23 mouse cellular contexts compared by ENCODE assay signal in genomic region chr16:5109877-5110276, GRCm38 (mm10). TPM values are rescaled to one million over a fixed set of nuclear protein-coding genes. Genes with fewer than 3 reads are reported as not detected.
DNase-seq lines count a peak whose midpoint lies in the region; ATAC-seq and TF ChIP-seq lines count a peak whose summit lies in the region.
"Had no signal": no experiment of that assay in that cellular context is flagged by ENCODE, and none has a peak within 500 bp of the region (broad histone marks: within the 10 kb centered on the region; RNA-seq: fewer than 3 reads in every experiment).

No protein-coding gene starts in this region.

- peaks cover 10% of the 10 kb centered on the region; the same call in 1 of the 2 replicates for H3K4me1 ChIP-seq in kidney, embryonic 16.5 days (ENCODE audit: insufficient read depth, low read length)
- no peaks in the 10 kb centered on the region for H3K4me1 ChIP-seq in liver, embryonic 11.5 days (replicated peaks; ENCODE audit: control insufficient read depth, insufficient read depth, low read length)
- H3K4me1 ChIP-seq in stomach, embryonic 16.5 days (ENCODE audit: control insufficient read depth, insufficient read depth, low read length) = 0 out of 2 replicates have a peak, but pooled peaks cover 4% of the 10 kb centered on the region
- no peaks in the 10 kb centered on the region for H3K4me1 ChIP-seq in heart, adult 2 months (ENCODE audit: control insufficient read depth, insufficient read depth, low read length)
- H3K4me1 ChIP-seq in hindbrain, embryonic 11.5 days (replicated peaks; ENCODE audit: control insufficient read depth, insufficient read depth, low read length) = no peaks in the 10 kb centered on the region

- no peaks in the 10 kb centered on the region for H3K36me3 ChIP-seq in kidney, embryonic 16.5 days (ENCODE audit: insufficient read depth, low read length)
- no peaks in the 10 kb centered on the region for H3K36me3 ChIP-seq in liver, embryonic 11.5 days (ENCODE audit: control insufficient read depth, insufficient read depth, low read length)
- H3K36me3 ChIP-seq in stomach, embryonic 16.5 days (ENCODE audit: control insufficient read depth, insufficient read depth, low read length) = no peaks in the 10 kb centered on the region
- H3K36me3 ChIP-seq in heart, adult 2 months (ENCODE audit: control insufficient read depth, insufficient read depth, low read length) = no peaks in the 10 kb centered on the region
- no peaks in the 10 kb centered on the region for H3K36me3 ChIP-seq in hindbrain, embryonic 11.5 days (ENCODE audit: control insufficient read depth, insufficient read depth, low read length)
- H3K36me3 ChIP-seq: embryonic facial prominence, embryonic 10.5 days; heart, embryonic 13.5 days; limb, embryonic 13.5 days had no signal

- H3K9me3 ChIP-seq in kidney, embryonic 16.5 days (ENCODE audit: low read length) = no peaks in the 10 kb centered on the region; the same call in 1 of the 2 replicates
- H3K9me3 ChIP-seq in liver, embryonic 11.5 days (ENCODE audit: control insufficient read depth, low read length) = no peaks in the 10 kb centered on the region
- H3K9me3 ChIP-seq in stomach, embryonic 16.5 days (replicated peaks; ENCODE audit: control insufficient read depth, low read length) = no peaks in the 10 kb centered on the region
- no peaks in the 10 kb centered on the region for H3K9me3 ChIP-seq in hindbrain, embryonic 11.5 days (ENCODE audit: control insufficient read depth, low read length)
- H3K9me3 ChIP-seq: limb, embryonic 13.5 days had no signal

- TF ChIP-seq EP300 in heart, adult 2 months (IDR thresholded peaks at IDR 0.05; ENCODE audit: insufficient read depth, low read depth, low read length) = no peak

- DNase-seq in kidney, adult 11 months = peak; percentile 34
- DNase-seq in liver, embryonic 11.5 days (ENCODE audit: low spot score) = no peak
- no peak for DNase-seq in frontal cortex, postnatal 36 days (ENCODE audit: low spot score in 2 of 2)
- no peak for DNase-seq in heart, adult 2 months
- DNase-seq in hindbrain, embryonic 11.5 days (ENCODE audit: low spot score) = no peak
- DNase-seq: adrenal gland, postnatal 14 days; cerebellum, adult 11-12 months; cerebellum, postnatal 36 days; heart, postnatal 36 days; midbrain, embryonic 14.5 days; right cerebral cortex, adult 18-20 months; spleen, adult 18-20 months had no signal

- no peaks in the 10 kb centered on the region for H3K27me3 ChIP-seq in kidney, embryonic 16.5 days (ENCODE audit: insufficient read depth, low read length)
- no peaks in the 10 kb centered on the region for H3K27me3 ChIP-seq in liver, embryonic 11.5 days (replicated peaks; ENCODE audit: control insufficient read depth, insufficient read depth, low read length)
- no peaks in the 10 kb centered on the region for H3K27me3 ChIP-seq in stomach, embryonic 16.5 days (ENCODE audit: control insufficient read depth, insufficient read depth, low read length)
- no peaks in the 10 kb centered on the region for H3K27me3 ChIP-seq in heart, adult 2 months (ENCODE audit: control insufficient read depth, insufficient read depth, low read length)
- H3K27me3 ChIP-seq in hindbrain, embryonic 11.5 days (ENCODE audit: control insufficient read depth, insufficient read depth, low read length) = no peaks in the 10 kb centered on the region
- H3K27me3 ChIP-seq: limb, embryonic 13.5 days had no signal

- no peak overlapping the region for H3K9ac ChIP-seq in kidney, embryonic 16.5 days (replicated peaks; ENCODE audit: low read length)
- H3K9ac ChIP-seq in liver, embryonic 11.5 days (ENCODE audit: low read depth, low read length) = no peak overlapping the region
- H3K9ac ChIP-seq in stomach, embryonic 16.5 days (ENCODE audit: low read length) = no peak overlapping the region
- H3K9ac ChIP-seq in heart, adult 2 months (ENCODE audit: low read depth, low read length) = no peak overlapping the region
- H3K9ac ChIP-seq in hindbrain, embryonic 11.5 days (ENCODE audit: low read depth, low read length) = no peak overlapping the region
- H3K9ac ChIP-seq: heart, embryonic 13.5 days; limb, embryonic 13.5 days had no signal

- no peak overlapping the region for H3K4me2 ChIP-seq in kidney, embryonic 16.5 days (replicated peaks; ENCODE audit: low read depth, low read length)
- H3K4me2 ChIP-seq in liver, embryonic 11.5 days = no peak overlapping the region
- no peak overlapping the region for H3K4me2 ChIP-seq in stomach, embryonic 16.5 days (ENCODE audit: low read depth, low read length)
- no peak overlapping the region for H3K4me2 ChIP-seq in hindbrain, embryonic 11.5 days (replicated peaks; ENCODE audit: low read depth, low read length)
- H3K4me2 ChIP-seq: heart, embryonic 13.5 days; limb, embryonic 13.5 days had no signal

- no peaks in the 10 kb centered on the region for H3K79me2 ChIP-seq in heart, adult 2 months (replicated peaks; ENCODE audit: control insufficient read depth, insufficient read depth, low read length)

- no peak overlapping the region for H3K27ac ChIP-seq in kidney, embryonic 16.5 days (ENCODE audit: low read length)
- H3K27ac ChIP-seq in liver, embryonic 11.5 days (ENCODE audit: low read depth, low read length) = no peak overlapping the region
- no peak overlapping the region for H3K27ac ChIP-seq in stomach, embryonic 16.5 days (ENCODE audit: low read length)
- no peak overlapping the region for H3K27ac ChIP-seq in heart, adult 2 months
- no peak overlapping the region for H3K27ac ChIP-seq in hindbrain, embryonic 11.5 days (ENCODE audit: low read depth, low read length)
- H3K27ac ChIP-seq: embryonic facial prominence, embryonic 10.5 days; heart, embryonic 13.5 days; layer of hippocampus, adult 2 months; limb, embryonic 13.5 days had no signal

- no peak overlapping the region for H3K4me3 ChIP-seq in kidney, embryonic 16.5 days (ENCODE audit: low read length)
- no peak overlapping the region for H3K4me3 ChIP-seq in liver, embryonic 11.5 days (ENCODE audit: low read depth, low read length)
- H3K4me3 ChIP-seq in stomach, embryonic 16.5 days (replicated peaks; ENCODE audit: low read length) = no peak overlapping the region
- H3K4me3 ChIP-seq in heart, adult 2 months = no peak overlapping the region
- no peak overlapping the region for H3K4me3 ChIP-seq in hindbrain, embryonic 11.5 days (ENCODE audit: low read depth, low read length)
- H3K4me3 ChIP-seq: embryonic facial prominence, embryonic 10.5 days; heart, embryonic 13.5 days; layer of hippocampus, adult 2 months; limb, embryonic 13.5 days; myocyte had no signal

- WGBS in kidney, embryonic 16.5 days = 62% methylated on average over 7 of the region's 7 CpGs
- WGBS in liver, embryonic 11.5 days = 70% methylated on average over 7 of the region's 7 CpGs
- 50% methylated on average over 7 of the region's 7 CpGs for WGBS in stomach, embryonic 16.5 days
- WGBS in heart, adult 2 months = 84% methylated on average over 7 of the region's 7 CpGs
- 74% methylated on average over 7 of the region's 7 CpGs for WGBS in hindbrain, embryonic 11.5 days

- ATAC-seq in kidney, embryonic 16.5 days (ENCODE audit: low FRiP score, low TSS enrichment) = peak; percentile 74
- ATAC-seq in liver, embryonic 11.5 days (replicated peaks; ENCODE audit: low FRiP score) = peak; percentile 64
- ATAC-seq in stomach, embryonic 16.5 days (ENCODE audit: insufficient read depth, low FRiP score) = peak; percentile 38; the same call in 1 of the 2 replicates
- no peak for ATAC-seq in hindbrain, embryonic 11.5 days (ENCODE audit: low FRiP score)
- ATAC-seq: forebrain, embryonic 14.5 days; hindbrain, embryonic 16.5 days; lung, postnatal 0 days had no signal

- intact Hi-C loops in heart, adult 2 months (cut with DNase I) = no loop called here

- TF ChIP-seq CTCF in heart, adult 2 months (IDR thresholded peaks at IDR 0.05) = no peak

- no peak for TF ChIP-seq POLR2A in heart, adult 2 months (IDR thresholded peaks at IDR 0.05; ENCODE audit: insufficient read depth, low read depth, low read length)

RNA-seq across cellular contexts. Expression of gene Ppl, which starts 22.3 kb away (rescaled TPM):
- polyA plus RNA-seq in kidney, embryonic 16.5 days (2015; fragmentation: Nextera tagmentation; extraction: Ambion mirVana) = 3.2 and 3.4 TPM in 2 replicates
- polyA plus RNA-seq in liver, embryonic 11.5 days (2014; fragmentation: Nextera tagmentation; extraction: Ambion mirVana) = 0.83 and 1.1 TPM in 2 replicates
- polyA plus RNA-seq in stomach, embryonic 16.5 days (2015; fragmentation: Nextera tagmentation; extraction: Ambion mirVana) = 62.8 and 101 TPM in 2 replicates
- 1 to 10 TPM; 4.5 to 9.4 TPM for total RNA-seq in heart, adult 2 months (2021)
- 2.0 and 2.5 TPM in 2 replicates for polyA plus RNA-seq in heart, adult 2 months (2012; rRNA removed)
- polyA plus RNA-seq in hindbrain, embryonic 11.5 days (2014; fragmentation: Nextera tagmentation; extraction: Ambion mirVana) = 0.81 and 1.2 TPM in 2 replicates
- total RNA-seq: megakaryocyte, adult 5-6 weeks had no signal

RNA-seq across cellular contexts. Expression of gene Sec14l5, which starts 37.0 kb away (rescaled TPM):
- polyA plus RNA-seq in kidney, embryonic 16.5 days (2015; fragmentation: Nextera tagmentation; extraction: Ambion mirVana) = 0.06 and 0.09 TPM in 2 replicates
- polyA plus RNA-seq in liver, embryonic 11.5 days (2014; fragmentation: Nextera tagmentation; extraction: Ambion mirVana) = not detected in 2 replicates
- polyA plus RNA-seq in stomach, embryonic 16.5 days (2015; fragmentation: Nextera tagmentation; extraction: Ambion mirVana) = 0.09 and 0.27 TPM in 2 replicates
- under 1 TPM; 0.73 to 0.78 TPM for total RNA-seq in heart, adult 2 months (2021)
- polyA plus RNA-seq in heart, adult 2 months (2012; rRNA removed) = 2.1 and 4.3 TPM in 2 replicates
- 0.54 and 0.62 TPM in 2 replicates for polyA plus RNA-seq in hindbrain, embryonic 11.5 days (2014; fragmentation: Nextera tagmentation; extraction: Ambion mirVana)
- total RNA-seq: megakaryocyte, adult 5-6 weeks had no signal

Comparison
In these comparisons a context has a peak if more than half of its experiments do, and no peak if none do; other contexts are left out.
1. RNA of gene Ppl, which starts 22.3 kb away (polyA plus RNA-seq): 62.8 to 101 TPM in stomach, embryonic 16.5 days; 3.2 to 3.4 TPM in kidney, embryonic 16.5 days, 2.0 to 2.5 TPM in heart, adult 2 months, 0.81 to 1.2 TPM in hindbrain, embryonic 11.5 days and 0.83 to 1.1 TPM in liver, embryonic 11.5 days; every median in the first group is over 10 times any median in the second.